Mouse (Mus musculus) bone marrow, adult 2 months (tissue): ENCODE measurements around the gene Usp4.

Experiments used
- CTCF ChIP-seq: fragments of 200-500 bp; IDR thresholded peaks from 2 replicates; pipeline ENCODE4 v1.5.1; 2011; ENCODE audit warnings: low read length, control low read depth; ENCODE audit not compliant: control insufficient read depth, insufficient read depth
- POLR2A ChIP-seq: fragments of 200-500 bp; IDR thresholded peaks from 2 replicates; pipeline ENCODE4 v1.6.1; 2011; ENCODE audit warnings: low read depth, mild to moderate bottlenecking, control low read depth, low read length, borderline replicate concordance; ENCODE audit not compliant: control insufficient read depth

GRCm38 (mm10) chr9:108324784-108325183, 22.9 kb upstream of the Usp4 start:
- TF ChIP-seq CTCF: no peak
- no peak for TF ChIP-seq POLR2A
